Mouse (Mus musculus): Measurements from ENCODE around the gene B3galnt1. TPM values are rescaled to one million over a fixed set of nuclear protein-coding genes. Genes with fewer than 3 reads are reported as not detected.
A peak's percentile ranks its signal among the peaks of the same experiment; 100 is the strongest.

The B3galnt1 gene
- polyA plus RNA-seq, 1 experiment from 2014 or later, result 47.9 TPM

DNA sequence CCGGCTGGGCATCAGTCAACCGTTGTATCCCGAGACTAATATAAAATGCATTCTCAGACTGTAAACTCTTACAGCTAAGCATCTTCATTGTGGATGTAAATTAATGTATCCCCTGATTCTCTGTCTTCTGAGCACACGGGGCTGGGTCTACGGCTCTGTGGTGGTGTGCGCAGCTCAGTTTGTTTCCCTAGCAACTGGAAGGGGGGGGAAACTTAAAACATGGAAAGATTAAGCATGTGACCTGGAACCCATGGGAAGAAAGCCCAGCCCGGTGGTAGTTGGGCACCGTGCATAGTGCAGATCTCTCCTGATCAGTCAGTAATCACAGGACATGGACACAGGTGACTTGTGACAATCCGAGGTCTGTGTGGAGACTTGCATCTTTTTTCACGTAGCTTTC is 63.3 kb downstream of the B3galnt1 start:
- Histone ChIP-seq H3K9me3 (ENCODE audit: control insufficient read depth, low read length) (no peaks in the 10 kb centered on the region), H3K4me2 (ENCODE audit: low read depth, low read length) (no peak overlapping the region), H3K4me3 (ENCODE audit: low read depth, low read length) (no peak overlapping the region), H3K27me3 (replicated peaks; ENCODE audit: control insufficient read depth, insufficient read depth, low read length) (no peaks in the 10 kb centered on the region), H3K4me1 (ENCODE audit: control insufficient read depth, insufficient read depth, low read length) (0 out of 2 replicates have a peak, but pooled peaks cover 7% of the 10 kb centered on the region), H3K9ac (ENCODE audit: low read depth, low read length) (no peak overlapping the region), H3K36me3 (ENCODE audit: control insufficient read depth, insufficient read depth, low read length) (no peaks in the 10 kb centered on the region), H3K27ac (replicated peaks; ENCODE audit: low read depth, low read length) (no peak overlapping the region)
- ATAC-seq (ENCODE audit: low read depth) (no peak), DNase-seq (ENCODE audit: low spot score) (no peak)
- 83% methylated on average over 10 of the region's 10 CpGs for WGBS

DNA sequence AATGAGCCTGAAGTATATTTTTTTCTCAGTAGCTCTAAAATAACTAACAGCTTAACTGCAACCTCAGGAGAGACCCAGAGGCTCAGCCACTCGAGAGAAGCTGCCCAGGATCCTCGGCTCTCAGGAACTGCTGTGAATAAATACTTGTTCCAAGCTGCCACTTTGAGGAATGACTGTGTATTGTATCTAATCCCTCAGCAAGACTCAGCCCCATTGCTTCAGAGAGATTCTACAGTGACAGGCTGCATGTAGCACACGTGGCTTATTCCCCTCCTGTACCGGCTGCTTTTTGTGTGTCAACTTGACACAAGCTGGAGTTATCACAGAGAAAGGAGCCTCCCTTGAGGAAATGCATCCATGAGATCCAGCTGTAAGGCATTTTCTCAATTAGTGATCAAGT is 66.1 kb downstream of the B3galnt1 start:
- 30% methylated on average over 4 of the region's 4 CpGs for WGBS
- H3K36me3 ChIP-seq (ENCODE audit: control insufficient read depth, insufficient read depth, low read length), result no peaks in the 10 kb centered on the region
- no peak overlapping the region for H3K4me2 ChIP-seq (ENCODE audit: low read depth, low read length)
- H3K4me3 ChIP-seq (ENCODE audit: low read depth, low read length), result no peak overlapping the region
- ATAC-seq (ENCODE audit: low read depth), result no peak
- H3K9ac ChIP-seq (ENCODE audit: low read depth, low read length), result no peak overlapping the region
- H3K9me3 ChIP-seq (ENCODE audit: control insufficient read depth, low read length), result no peaks in the 10 kb centered on the region
- no peak for DNase-seq (ENCODE audit: low spot score)
- H3K4me1 ChIP-seq (ENCODE audit: control insufficient read depth, insufficient read depth, low read length), result 0 out of 2 replicates have a peak, but pooled peaks cover 7% of the 10 kb centered on the region
- H3K27ac ChIP-seq (replicated peaks; ENCODE audit: low read depth, low read length), result no peak overlapping the region
- H3K27me3 ChIP-seq (replicated peaks; ENCODE audit: control insufficient read depth, insufficient read depth, low read length), result no peaks in the 10 kb centered on the region

DNA sequence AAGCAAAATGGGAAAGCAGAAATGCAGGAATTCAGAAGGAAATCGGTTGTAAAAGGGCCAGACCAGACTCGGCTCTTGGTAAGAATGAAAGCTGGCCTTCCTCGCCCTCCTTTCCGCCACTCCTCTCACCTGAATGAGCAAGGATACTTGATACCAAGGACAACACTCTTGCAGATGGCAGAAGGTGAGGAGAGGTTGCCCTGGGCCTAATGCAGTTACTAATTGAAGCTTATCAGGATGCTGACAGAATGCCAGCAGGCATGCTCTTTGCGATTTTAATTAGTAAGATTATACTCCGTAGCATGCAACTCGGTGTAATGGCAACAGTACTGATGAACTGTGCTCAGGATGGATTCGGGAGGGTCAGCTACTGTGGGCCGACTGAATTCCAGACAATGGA is 67.2 kb downstream of the B3galnt1 start:
- Histone ChIP-seq H3K4me1 (ENCODE audit: control insufficient read depth, insufficient read depth, low read length) (0 out of 2 replicates have a peak, but pooled peaks cover 5% of the 10 kb centered on the region), H3K27me3 (replicated peaks; ENCODE audit: control insufficient read depth, insufficient read depth, low read length) (no peaks in the 10 kb centered on the region), H3K27ac (replicated peaks; ENCODE audit: low read depth, low read length) (no peak overlapping the region), H3K4me3 (ENCODE audit: low read depth, low read length) (no peak overlapping the region), H3K36me3 (ENCODE audit: control insufficient read depth, insufficient read depth, low read length) (no peaks in the 10 kb centered on the region), H3K9ac (ENCODE audit: low read depth, low read length) (no peak overlapping the region), H3K9me3 (ENCODE audit: control insufficient read depth, low read length) (no peaks in the 10 kb centered on the region), H3K4me2 (ENCODE audit: low read depth, low read length) (no peak overlapping the region)
- peak; percentile 21; the same call in 1 of the 2 replicates for ATAC-seq (ENCODE audit: low read depth)
- WGBS, result 78% methylated on average over 9 of the region's 9 CpGs
- DNase-seq (ENCODE audit: low spot score), result no peak

DNA sequence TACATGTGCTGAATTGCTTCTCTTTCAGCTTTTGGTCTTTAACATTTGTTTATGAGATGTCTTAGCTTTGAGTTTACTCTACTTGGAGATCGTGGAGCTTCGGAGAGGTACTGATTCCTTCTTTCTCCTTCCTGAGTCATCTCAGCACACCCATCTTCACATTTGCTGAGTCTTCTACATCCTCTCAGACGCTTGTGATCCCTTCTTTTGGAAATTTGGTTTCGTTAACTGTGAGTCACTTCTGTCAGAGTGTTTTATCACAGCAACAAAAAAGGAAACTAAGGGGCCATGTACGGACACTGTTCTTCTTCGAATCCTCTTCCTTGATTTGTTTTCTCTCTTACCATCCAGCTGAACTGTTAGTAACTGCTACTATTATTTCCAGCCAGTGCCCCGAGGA is 69.2 kb downstream of the B3galnt1 start:
- no peak overlapping the region for H3K9ac ChIP-seq (ENCODE audit: low read depth, low read length)
- no peaks in the 10 kb centered on the region for H3K9me3 ChIP-seq (ENCODE audit: control insufficient read depth, low read length)
- no peak overlapping the region for H3K27ac ChIP-seq (replicated peaks; ENCODE audit: low read depth, low read length)
- no peak overlapping the region for H3K4me2 ChIP-seq (ENCODE audit: low read depth, low read length)
- no peak overlapping the region for H3K4me3 ChIP-seq (ENCODE audit: low read depth, low read length)
- H3K27me3 ChIP-seq (replicated peaks; ENCODE audit: control insufficient read depth, insufficient read depth, low read length), result no peaks in the 10 kb centered on the region
- no peaks in the 10 kb centered on the region for H3K4me1 ChIP-seq (ENCODE audit: control insufficient read depth, insufficient read depth, low read length)
- H3K36me3 ChIP-seq (ENCODE audit: control insufficient read depth, insufficient read depth, low read length), result no peaks in the 10 kb centered on the region
- ATAC-seq (ENCODE audit: low read depth) (no peak), DNase-seq (ENCODE audit: low spot score) (no peak)
- 73% methylated on average over 7 of the region's 7 CpGs for WGBS

DNA sequence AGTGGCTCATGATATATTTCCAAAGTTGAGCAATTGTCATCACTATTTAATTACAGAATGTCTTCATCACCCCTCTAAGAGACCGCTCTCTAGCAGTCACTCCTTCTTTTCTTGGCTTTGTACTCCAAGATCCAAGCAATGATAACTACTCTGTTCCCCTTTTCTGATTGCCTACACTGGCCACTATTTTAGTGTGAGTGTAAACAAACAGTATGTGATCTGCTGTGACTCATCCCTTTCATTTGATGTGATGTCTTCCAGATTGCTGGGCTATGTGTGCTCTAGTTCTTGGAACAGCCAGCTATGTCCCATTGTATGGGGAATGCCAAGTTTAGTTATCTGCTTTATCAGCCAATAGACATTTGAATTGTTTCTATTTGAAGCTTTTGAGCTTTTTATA is 71.4 kb downstream of the B3galnt1 start:
- no peak overlapping the region for H3K4me3 ChIP-seq (ENCODE audit: low read depth, low read length)
- H3K9ac ChIP-seq (ENCODE audit: low read depth, low read length), result no peak overlapping the region
- no peaks in the 10 kb centered on the region for H3K27me3 ChIP-seq (replicated peaks; ENCODE audit: control insufficient read depth, insufficient read depth, low read length)
- H3K36me3 ChIP-seq (ENCODE audit: control insufficient read depth, insufficient read depth, low read length), result no peaks in the 10 kb centered on the region
- ATAC-seq (ENCODE audit: low read depth), result no peak
- H3K27ac ChIP-seq (replicated peaks; ENCODE audit: low read depth, low read length), result no peak overlapping the region
- DNase-seq (ENCODE audit: low spot score), result no peak
- no peaks in the 10 kb centered on the region for H3K4me1 ChIP-seq (ENCODE audit: control insufficient read depth, insufficient read depth, low read length)
- WGBS, result 89% methylated on average over 1 of the region's 1 CpGs
- no peak overlapping the region for H3K4me2 ChIP-seq (ENCODE audit: low read depth, low read length)
- H3K9me3 ChIP-seq (ENCODE audit: control insufficient read depth, low read length), result no peaks in the 10 kb centered on the region

DNA sequence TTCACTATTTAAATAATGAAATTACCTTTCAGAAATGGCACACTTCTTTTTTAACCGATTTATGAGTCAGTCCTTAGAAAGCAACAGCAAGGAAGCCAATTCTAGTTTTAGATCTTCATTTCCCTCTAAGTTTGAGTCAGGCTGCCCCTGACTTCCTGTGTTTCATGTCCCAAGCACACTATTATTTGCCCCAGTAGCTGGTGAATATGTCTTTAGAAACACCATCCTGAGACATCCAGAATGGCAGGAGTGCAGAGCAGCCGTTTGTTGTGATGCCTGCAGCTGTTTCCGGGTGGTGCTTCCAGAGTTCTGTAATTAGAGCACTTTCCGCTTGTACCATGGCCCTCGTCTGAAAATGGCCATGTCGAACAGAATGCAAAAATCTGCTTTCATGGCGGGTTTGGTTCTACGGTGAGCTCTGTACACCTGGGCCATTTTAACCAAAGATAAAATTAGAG is 73.7 kb downstream of the B3galnt1 start:
- H3K4me2 ChIP-seq (ENCODE audit: low read depth, low read length), result no peak overlapping the region
- ATAC-seq (ENCODE audit: low read depth), result no peak
- H3K4me1 ChIP-seq (ENCODE audit: control insufficient read depth, insufficient read depth, low read length), result peaks cover 5% of the 10 kb centered on the region
- H3K27me3 ChIP-seq (replicated peaks; ENCODE audit: control insufficient read depth, insufficient read depth, low read length), result no peaks in the 10 kb centered on the region
- no peak overlapping the region for H3K27ac ChIP-seq (replicated peaks; ENCODE audit: low read depth, low read length)
- no peak overlapping the region for H3K4me3 ChIP-seq (ENCODE audit: low read depth, low read length)
- WGBS, result 39% methylated on average over 8 of the region's 8 CpGs
- peak; percentile 72 for DNase-seq (ENCODE audit: low spot score)
- H3K9ac ChIP-seq (ENCODE audit: low read depth, low read length), result no peak overlapping the region
- no peaks in the 10 kb centered on the region for H3K36me3 ChIP-seq (ENCODE audit: control insufficient read depth, insufficient read depth, low read length)
- no peaks in the 10 kb centered on the region for H3K9me3 ChIP-seq (ENCODE audit: control insufficient read depth, low read length)

DNA sequence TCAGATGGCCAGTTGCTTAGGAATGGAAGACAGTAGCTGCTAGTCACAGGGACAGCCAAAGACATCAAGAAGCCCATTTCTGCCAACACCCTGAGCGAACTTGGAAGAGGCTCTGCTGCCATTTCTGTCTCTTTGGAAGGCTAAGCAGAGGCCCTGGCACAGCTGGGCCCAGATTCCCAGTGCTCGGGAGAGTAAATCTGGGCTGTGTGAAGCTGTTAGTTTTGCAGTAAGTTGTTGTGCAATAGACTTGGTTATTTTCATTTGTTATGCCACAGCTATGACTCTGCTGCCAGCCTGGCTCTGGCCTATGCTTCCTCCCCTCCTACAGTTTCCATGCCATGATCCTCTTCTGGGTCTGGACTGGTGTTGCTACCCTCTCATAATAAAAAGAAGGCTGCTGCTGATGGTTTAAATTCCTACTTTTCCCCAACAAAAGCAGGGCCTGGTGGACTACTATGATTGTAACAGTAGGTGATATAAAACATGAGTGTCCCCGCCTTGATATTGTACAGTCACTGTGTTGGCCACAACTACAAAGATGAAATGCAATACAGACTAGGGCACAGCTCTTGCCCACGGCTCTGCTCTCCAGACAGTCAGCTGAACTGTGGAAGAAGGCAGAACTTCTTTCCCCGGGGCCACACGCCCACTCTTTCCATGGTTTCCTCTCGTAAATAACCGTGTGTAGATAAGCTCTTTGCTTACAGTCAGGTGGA is 74.2 kb downstream of the B3galnt1 start:
- DNase-seq (ENCODE audit: low spot score), result no peak
- H3K27me3 ChIP-seq (replicated peaks; ENCODE audit: control insufficient read depth, insufficient read depth, low read length), result no peaks in the 10 kb centered on the region
- H3K9me3 ChIP-seq (ENCODE audit: control insufficient read depth, low read length), result no peaks in the 10 kb centered on the region
- no peak overlapping the region for H3K27ac ChIP-seq (replicated peaks; ENCODE audit: low read depth, low read length)
- ATAC-seq (ENCODE audit: low read depth), result no peak
- H3K4me1 ChIP-seq (ENCODE audit: control insufficient read depth, insufficient read depth, low read length), result peaks cover 9% of the 10 kb centered on the region
- no peak overlapping the region for H3K4me3 ChIP-seq (ENCODE audit: low read depth, low read length)
- H3K9ac ChIP-seq (ENCODE audit: low read depth, low read length), result no peak overlapping the region
- WGBS, result 70% methylated on average over 8 of the region's 8 CpGs
- no peak overlapping the region for H3K4me2 ChIP-seq (ENCODE audit: low read depth, low read length)
- no peaks in the 10 kb centered on the region for H3K36me3 ChIP-seq (ENCODE audit: control insufficient read depth, insufficient read depth, low read length)
